Mouse (Mus musculus) C2C12 (cell line): ENCODE measurements around the gene Rbm47.

Experiments
- CTCF ChIP-seq: IDR thresholded peaks from one replicate; pipeline ENCODE4 v1.5.1; 2011; ENCODE audit not compliant: control insufficient read depth, insufficient read depth, insufficient read length
- FOSL1 ChIP-seq: IDR thresholded peaks from one replicate; pipeline ENCODE4 v1.8.0; 2011; ENCODE audit warnings: mild to moderate bottlenecking, low read length; ENCODE audit not compliant: poor library complexity, insufficient read depth, severe bottlenecking
- MAX ChIP-seq: IDR thresholded peaks from one replicate; pipeline ENCODE4 v1.6.1; 2011; ENCODE audit warnings: mild to moderate bottlenecking, control low read depth
- USF1 ChIP-seq: IDR thresholded peaks from one replicate; pipeline ENCODE4 v1.6.1; 2011; ENCODE audit warnings: low read depth, mild to moderate bottlenecking, control low read depth, moderate library complexity

DNA sequence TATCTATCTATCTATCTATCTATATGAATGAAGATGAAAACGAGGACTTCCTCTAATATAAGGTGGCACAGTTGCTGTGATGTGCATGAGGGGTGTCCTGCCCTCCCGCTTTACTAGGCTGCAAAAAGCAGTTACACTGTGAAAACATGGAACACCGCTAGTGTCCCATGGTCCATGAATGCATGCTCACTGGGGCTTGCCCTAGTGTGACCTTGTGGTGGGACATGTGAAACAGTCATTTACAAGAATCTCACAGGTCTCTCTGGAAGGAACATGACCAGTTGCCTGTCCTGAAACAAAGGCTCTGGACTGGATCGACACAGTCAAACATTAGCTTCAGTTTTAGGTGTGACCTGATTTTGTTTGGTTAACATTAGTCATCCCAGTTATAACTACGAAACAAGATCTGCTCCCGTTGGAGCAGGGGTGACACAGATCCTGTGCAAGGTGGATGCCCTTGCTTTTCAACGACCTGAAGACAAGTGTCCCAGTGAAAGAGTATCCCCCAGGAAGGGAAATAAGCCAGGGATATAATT lies 132.1 kb downstream of the Rbm47 start:
- TF ChIP-seq USF1 (no peak), CTCF (no peak), FOSL1 (no peak), MAX (no peak)
